Mouse (Mus musculus): Measurements from ENCODE around the gene Scn4a.

DNA sequence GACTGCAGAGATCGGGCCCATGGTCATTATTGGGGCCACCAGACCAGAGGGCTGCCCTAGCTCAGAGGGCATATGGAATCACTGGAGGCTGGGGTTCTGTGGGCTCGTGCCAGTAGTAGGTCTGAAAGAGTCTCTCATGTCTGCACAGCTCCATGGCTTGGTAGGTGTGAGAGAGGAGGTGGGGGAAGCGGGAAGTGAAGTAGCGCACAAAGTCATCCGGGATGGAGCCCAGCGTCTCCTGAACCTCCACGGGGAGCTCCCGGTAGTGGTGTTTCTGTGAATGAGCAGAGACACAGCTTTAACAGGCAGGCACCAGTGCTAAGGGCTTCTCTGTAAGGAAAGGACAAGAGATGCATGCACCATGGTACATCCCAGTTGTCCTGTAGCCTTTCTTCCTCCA lies 45.4 kb upstream of the Scn4a start:
- TF ChIP-seq TAL1 (IDR thresholded peaks at IDR 0.05; ENCODE audit: low read length) (no peak), GATA1 (IDR thresholded peaks at IDR 0.05; ENCODE audit: low read length) (no peak)
